Comparison of ENCODE assay signal across 22 mouse cellular contexts in genomic region chr19:15158177-15158576, GRCm38 (mm10).
DNase-seq lines count a peak whose midpoint lies in the region; ATAC-seq and TF ChIP-seq lines count a peak whose summit lies in the region.
"Had no signal": no experiment of that assay in that cellular context is flagged by ENCODE, and none has a peak within 500 bp of the region (broad histone marks: within the 10 kb centered on the region; RNA-seq: fewer than 3 reads in every experiment).

No protein-coding gene starts in this region.

- no peak for TF ChIP-seq EP300 in liver, postnatal 0 days (IDR thresholded peaks at IDR 0.05; ENCODE audit: low read depth)
- no peak for TF ChIP-seq EP300 in CH12.LX (IDR thresholded peaks at IDR 0.05; ENCODE audit: low read length)

- no peak for TF ChIP-seq POLR2A in CH12.LX (IDR thresholded peaks at IDR 0.05; ENCODE audit: low read depth, low read length)

- no peaks in the 10 kb centered on the region for H3K27me3 ChIP-seq in liver, postnatal 0 days (ENCODE audit: insufficient read depth, low read length)
- no peaks in the 10 kb centered on the region for H3K27me3 ChIP-seq in liver, embryonic 11.5 days (replicated peaks; ENCODE audit: control insufficient read depth, insufficient read depth, low read length)
- H3K27me3 ChIP-seq in CH12.LX (replicated peaks): no peaks in the 10 kb centered on the region
- H3K27me3 ChIP-seq in splenic B cell, adult 2 months (ENCODE audit: control insufficient read depth, insufficient read depth, low read length, poor library complexity, severe bottlenecking): no peaks in the 10 kb centered on the region
- H3K27me3 ChIP-seq: embryonic facial prominence, embryonic 12.5 days; forebrain, embryonic 12.5 days had no signal

- H3K27ac ChIP-seq in liver, postnatal 0 days (ENCODE audit: low read depth): no peak overlapping the region
- H3K27ac ChIP-seq in liver, embryonic 11.5 days (ENCODE audit: low read depth, low read length): no peak overlapping the region
- H3K27ac ChIP-seq in CH12.LX (ENCODE audit: insufficient read depth, low read depth): no peak overlapping the region
- no peak overlapping the region for H3K27ac ChIP-seq in left cerebral cortex, adult 2 months
- H3K27ac ChIP-seq: embryonic facial prominence, embryonic 10.5 days; embryonic facial prominence, embryonic 12.5 days; forebrain, embryonic 10.5 days; forebrain, embryonic 12.5 days had no signal

- DNase-seq in liver, postnatal 0 days: peak; percentile 10
- no peak for DNase-seq in liver, embryonic 11.5 days (ENCODE audit: low spot score)
- peak; percentile 0 to 6 for DNase-seq in B cell, adult 2 months
- DNase-seq in CH12.LX (ENCODE audit: extremely low read depth): peak; percentile 59
- DNase-seq in splenic B cell, adult 2 months (ENCODE audit: low read depth, low spot score): peak; percentile 6
- DNase-seq in left cerebral cortex, adult 2 months (ENCODE audit: extremely low spot score in 1 of 2, low spot score in 2 of 2): no peak
- DNase-seq: adrenal gland, adult 2 months; adrenal gland, postnatal 10 days; adrenal gland, postnatal 25 days; cerebellum, adult 11 months; cerebellum, adult 18-20 months; cerebellum, adult 8-10 months; cerebellum, adult 9-11 months; cerebellum, postnatal 25 days had no signal

- no peaks in the 10 kb centered on the region for H3K4me1 ChIP-seq in liver, postnatal 0 days (ENCODE audit: insufficient read depth)
- no peaks in the 10 kb centered on the region for H3K4me1 ChIP-seq in liver, embryonic 11.5 days (replicated peaks; ENCODE audit: control insufficient read depth, insufficient read depth, low read length)
- peaks cover 7 to 26% of the 10 kb centered on the region in 2 experiments for H3K4me1 ChIP-seq in CH12.LX (ENCODE audit: control insufficient read depth in 1 of 2, insufficient read depth in 2 of 2)
- H3K4me1 ChIP-seq: embryonic facial prominence, embryonic 10.5 days; embryonic facial prominence, embryonic 12.5 days; forebrain, embryonic 10.5 days; forebrain, embryonic 12.5 days had no signal

- no peaks in the 10 kb centered on the region for H3K79me2 ChIP-seq in CH12.LX (replicated peaks; ENCODE audit: control insufficient read depth, extremely low read depth, insufficient read depth, poor library complexity, severe bottlenecking)

- H3K4me2 ChIP-seq in liver, postnatal 0 days (ENCODE audit: low read depth, low read length): no peak overlapping the region
- H3K4me2 ChIP-seq in liver, embryonic 11.5 days: no peak overlapping the region
- peak overlapping the region; percentile 42; the same call in 1 of the 2 replicates for H3K4me2 ChIP-seq in CH12.LX (ENCODE audit: insufficient read depth, low read depth, poor library complexity, severe bottlenecking)
- H3K4me2 ChIP-seq: embryonic facial prominence, embryonic 12.5 days; forebrain, embryonic 12.5 days had no signal

- H3K9me3 ChIP-seq in liver, postnatal 0 days (ENCODE audit: low read length): no peaks in the 10 kb centered on the region
- H3K9me3 ChIP-seq in liver, embryonic 11.5 days (ENCODE audit: control insufficient read depth, low read length): no peaks in the 10 kb centered on the region
- no peaks in the 10 kb centered on the region for H3K9me3 ChIP-seq in CH12.LX (replicated peaks; ENCODE audit: low read length)
- H3K9me3 ChIP-seq: embryonic facial prominence, embryonic 10.5 days; embryonic facial prominence, embryonic 12.5 days; forebrain, embryonic 10.5 days; forebrain, embryonic 12.5 days; G1E had no signal

- dilution Hi-C loops in CH12.LX (cut with MboI; ENCODE audit: extremely low pct_ligation_motif_present, extremely low pct_unique_long_range_greater_than_20kb, low sequenced_read_pairs): no loop called here

- ATAC-seq in liver, postnatal 0 days: no peak
- no peak for ATAC-seq in liver, embryonic 11.5 days (replicated peaks; ENCODE audit: low FRiP score)
- ATAC-seq in erythroid progenitor cell, adult 5-6 weeks (replicated peaks; ENCODE audit: low FRiP score, poor library complexity, severe bottlenecking): no peak
- no peak for ATAC-seq in CD4-positive, CD25-positive, alpha-beta regulatory T cell, adult 4 months
- ATAC-seq: Patski had no signal

- TF ChIP-seq CTCF in liver, postnatal 0 days (IDR thresholded peaks at IDR 0.05; ENCODE audit: low read depth): no peak
- TF ChIP-seq CTCF in CH12.LX (conservative IDR thresholded peaks at IDR 0.05 in 1 of 2, IDR thresholded peaks at IDR 0.05 in 1 of 2; ENCODE audit: low read depth in 2 of 2, low read length in 2 of 2): no peak
- TF ChIP-seq CTCF in left cerebral cortex, adult 2 months (IDR thresholded peaks at IDR 0.05): no peak

- no peak for TF ChIP-seq RAD21 in CH12.LX (IDR thresholded peaks at IDR 0.05; ENCODE audit: low read depth, low read length)

- in situ Hi-C loops in CH12.LX (cut with MboI; ENCODE audit: low pct_ligation_motif_present, low pct_unique_long_range_greater_than_20kb, low sequenced_read_pairs): no loop called here

- intact Hi-C loops in left cerebral cortex, adult 2 months (cut with DNase I): no loop called here

- 80% methylated on average over 14 of the region's 14 CpGs for WGBS in liver, postnatal 0 days (ENCODE audit: insufficient replicate concordance)
- 76% methylated on average over 14 of the region's 14 CpGs for WGBS in liver, embryonic 11.5 days

- H3K36me3 ChIP-seq in liver, postnatal 0 days (replicated peaks; ENCODE audit: insufficient read depth, low read length): no peaks in the 10 kb centered on the region
- no peaks in the 10 kb centered on the region for H3K36me3 ChIP-seq in liver, embryonic 11.5 days (ENCODE audit: control insufficient read depth, insufficient read depth, low read length)
- H3K36me3 ChIP-seq in CH12.LX (replicated peaks in 1 of 2; ENCODE audit: control insufficient read depth in 1 of 2, insufficient read depth in 1 of 2, low read length in 1 of 2): no peaks in the 10 kb centered on the region
- H3K36me3 ChIP-seq in splenic B cell, adult 2 months (ENCODE audit: control insufficient read depth, insufficient read depth, low read length, poor library complexity, severe bottlenecking): no peaks in the 10 kb centered on the region
- H3K36me3 ChIP-seq: embryonic facial prominence, embryonic 10.5 days; embryonic facial prominence, embryonic 12.5 days; forebrain, embryonic 10.5 days; forebrain, embryonic 12.5 days; G1E had no signal

- H3K9ac ChIP-seq in liver, postnatal 0 days (replicated peaks): no peak overlapping the region
- no peak overlapping the region for H3K9ac ChIP-seq in liver, embryonic 11.5 days (ENCODE audit: low read depth, low read length)
- no peak overlapping the region for H3K9ac ChIP-seq in CH12.LX (ENCODE audit: insufficient read depth, low read depth)
- H3K9ac ChIP-seq: embryonic facial prominence, embryonic 12.5 days; forebrain, embryonic 12.5 days had no signal

- no peak overlapping the region for H3K4me3 ChIP-seq in liver, postnatal 0 days (ENCODE audit: low read depth, low read length)
- H3K4me3 ChIP-seq in liver, embryonic 11.5 days (ENCODE audit: low read depth, low read length): no peak overlapping the region
- H3K4me3 ChIP-seq in CH12.LX (replicated peaks in 1 of 3; ENCODE audit: low read depth in 2 of 3, low read length in 2 of 3, poor library complexity in 1 of 3): peak overlapping the region in 1 of 3 experiments; percentile 25
- no peak overlapping the region for H3K4me3 ChIP-seq in left cerebral cortex, adult 2 months
- H3K4me3 ChIP-seq: embryonic facial prominence, embryonic 10.5 days; embryonic facial prominence, embryonic 12.5 days; forebrain, embryonic 10.5 days; forebrain, embryonic 12.5 days had no signal

TF ChIP-seq in CH12.LX, 34 proteins besides CTCF, POLR2A, EP300 and RAD21:
- TF ChIP-seq HCFC1 (IDR thresholded peaks at IDR 0.05; ENCODE audit: low read depth, low read length) (no peak), NELFE (IDR thresholded peaks at IDR 0.05; ENCODE audit: low read depth, low read length) (no peak), CHD2 (IDR thresholded peaks at IDR 0.05; ENCODE audit: low read length) (no peak), JUN (IDR thresholded peaks at IDR 0.05; ENCODE audit: insufficient read depth, low read depth, low read length) (no peak), ELF1 (IDR thresholded peaks at IDR 0.05; ENCODE audit: low read depth, low read length) (peak; percentile 26; the same call in 1 of the 2 replicates), KAT2A (IDR thresholded peaks at IDR 0.05; ENCODE audit: insufficient replicate concordance, low read length) (no peak), CHD1 (IDR thresholded peaks at IDR 0.05; ENCODE audit: low read depth, low read length) (no peak), MAFK (IDR thresholded peaks at IDR 0.05; ENCODE audit: insufficient replicate concordance, low read length) (no peak), SIN3A (IDR thresholded peaks at IDR 0.05; ENCODE audit: low read length) (0 out of 2 replicates have a peak, but pooled peaks have one; percentile 34), MYC (IDR thresholded peaks at IDR 0.05; ENCODE audit: low read depth, low read length) (no peak), NRF1 (IDR thresholded peaks at IDR 0.05; ENCODE audit: low read depth, low read length) (peak; percentile 77), TCF12 (IDR thresholded peaks at IDR 0.05; ENCODE audit: low read depth, low read length) (peak; percentile 27; the same call in 1 of the 2 replicates), ETS1 (conservative IDR thresholded peaks at IDR 0.05; ENCODE audit: low read depth, low read length) (0 out of 2 replicates have a peak, but pooled peaks have one; percentile 8), ZMIZ1 (IDR thresholded peaks at IDR 0.05; ENCODE audit: low read depth, low read length) (peak; percentile 34; the same call in 1 of the 2 replicates), MAX (IDR thresholded peaks at IDR 0.05; ENCODE audit: low read length) (no peak), E2F4 (IDR thresholded peaks at IDR 0.05; ENCODE audit: insufficient replicate concordance, low read depth, low read length) (no peak), ZC3H11A (IDR thresholded peaks at IDR 0.05; ENCODE audit: low read depth, low read length) (no peak), UBTF (IDR thresholded peaks at IDR 0.05; ENCODE audit: low read depth, low read length) (no peak), BHLHE40 (IDR thresholded peaks at IDR 0.05; ENCODE audit: low read depth, low read length) (peak; percentile 73), POLR2AphosphoS2 (IDR thresholded peaks at IDR 0.05; ENCODE audit: low read depth, low read length) (no peak), USF1 (IDR thresholded peaks at IDR 0.05; ENCODE audit: low read depth, low read length) (no peak), IRF4 (IDR thresholded peaks at IDR 0.05; ENCODE audit: low read depth, low read length) (no peak), JUND (conservative IDR thresholded peaks at IDR 0.05; ENCODE audit: low read depth, low read length) (no peak), TBP (conservative IDR thresholded peaks at IDR 0.05; ENCODE audit: low read depth, low read length) (no peak)

Comparison
In these comparisons a context has a peak if more than half of its experiments do, and no peak if none do; other contexts are left out.
1. DNase-seq: peak in liver, postnatal 0 days (single experiment), B cell, adult 2 months (2 of 2), CH12.LX (single experiment) and splenic B cell, adult 2 months (single experiment); none in liver, embryonic 11.5 days (single experiment) and left cerebral cortex, adult 2 months (0 of 2).